Mouse (Mus musculus) hindbrain, embryonic 15.5 days (tissue): Measurements from ENCODE around the gene Klf5. TPM values are rescaled to one million over a fixed set of nuclear protein-coding genes. Genes with fewer than 3 reads are reported as not detected.

Experiments used
- ATAC-seq: fragments of 200-750 bp; cut with Nextera tagmentation; 2 replicates; pipeline ENCODE4 v1.8.0; 2017; ENCODE audit warnings: low read depth, moderate number of reproducible peaks, moderate TSS enrichment; ENCODE audit not compliant: low FRiP score
- H3K27ac ChIP-seq: fragments of 300-500 bp; sonication (generic); replicated peaks from 2 replicates; pipeline ENCODE4 v1.5.1; 2015; ENCODE audit warnings: mild to moderate bottlenecking, inconsistent platforms
- H3K27me3 ChIP-seq: fragments of 300-500 bp; sonication (generic); 2 replicates; pipeline ENCODE4 v1.6.1; 2015; ENCODE audit warnings: control low read depth, inconsistent platforms
- H3K36me3 ChIP-seq: fragments of 300-500 bp; sonication (generic); 2 replicates; pipeline ENCODE4 v1.6.1; 2015; ENCODE audit warnings: control low read depth, inconsistent platforms
- H3K4me1 ChIP-seq: fragments of 300-500 bp; sonication (generic); replicated peaks from 2 replicates; pipeline ENCODE4 v1.6.1; 2015; ENCODE audit warnings: control low read depth, inconsistent platforms
- H3K4me2 ChIP-seq: fragments of 300-500 bp; sonication (generic); 2 replicates; pipeline ENCODE4 v1.6.1; 2015; ENCODE audit warnings: moderate library complexity, mild to moderate bottlenecking, inconsistent platforms
- H3K4me3 ChIP-seq: fragments of 300-500 bp; sonication (generic); 2 replicates; pipeline ENCODE4 v1.5.1; 2015; ENCODE audit warnings: mild to moderate bottlenecking, inconsistent platforms
- H3K9ac ChIP-seq: fragments of 300-500 bp; sonication (generic); 2 replicates; pipeline ENCODE4 v1.6.1; 2015; ENCODE audit warnings: inconsistent platforms
- H3K9me3 ChIP-seq: fragments of 300-500 bp; sonication (generic); 2 replicates; pipeline ENCODE4 v1.6.1; 2016; ENCODE audit warnings: control low read depth, inconsistent platforms
- WGBS: fragments of 180-500 bp; shearing (Covaris S2); methylation state at CpG from one replicate; pipeline ENCODE4 v1.1.7; 2015; 5-methylcytosine and 5-hydroxymethylcytosine counted together
- polyA plus RNA-seq: library from polyadenylated mRNA; unstranded; fragments of >200 nt; fragmentation: Nextera tagmentation; extraction: Ambion mirVana; gene quantifications from 2 replicates; pipeline ENCODE4 v1.2.1, GENCODE M21; 2015

Klf5 gene
- polyA plus RNA-seq, 1 experiment from 2014 or later = 3.8 TPM

- 96% methylated on average over 5 of the region's 5 CpGs for WGBS
- Histone ChIP-seq H3K4me2 (no peak overlapping the region), H3K27me3 (peaks cover 7% of the 10 kb centered on the region; the same call in 1 of the 2 replicates), H3K9me3 (no peaks in the 10 kb centered on the region), H3K9ac (no peak overlapping the region), H3K4me1 (no peaks in the 10 kb centered on the region), H3K36me3 (no peaks in the 10 kb centered on the region), H3K27ac (no peak overlapping the region), H3K4me3 (no peak overlapping the region)
- ATAC-seq = no peak
These were observed 6.3 kb upstream of the Klf5 start for GRCm38 (mm10) chr14:99292176-99292575.

GRCm38 (mm10) chr14:99294424-99294823, 4.1 kb upstream of the Klf5 start:
- Histone ChIP-seq H3K27ac (no peak overlapping the region), H3K9ac (no peak overlapping the region), H3K4me2 (no peak overlapping the region), H3K36me3 (no peaks in the 10 kb centered on the region), H3K9me3 (no peaks in the 10 kb centered on the region), H3K4me1 (peaks cover 8% of the 10 kb centered on the region), H3K27me3 (peaks cover 12% of the 10 kb centered on the region), H3K4me3 (no peak overlapping the region)
- ATAC-seq = no peak
- WGBS = 94% methylated on average over 8 of the region's 8 CpGs

- peaks cover 12% of the 10 kb centered on the region for H3K4me1 ChIP-seq
- no peaks in the 10 kb centered on the region for H3K36me3 ChIP-seq
- peaks cover 15% of the 10 kb centered on the region for H3K27me3 ChIP-seq
- H3K27ac ChIP-seq = no peak overlapping the region
- no peak overlapping the region for H3K4me2 ChIP-seq
- H3K9ac ChIP-seq = no peak overlapping the region
- 51% methylated on average over 15 of the region's 15 CpGs for WGBS
- no peak for ATAC-seq
- H3K4me3 ChIP-seq = no peak overlapping the region
- H3K9me3 ChIP-seq = no peaks in the 10 kb centered on the region
These were observed 2.7 kb upstream of the Klf5 start for GRCm38 (mm10) chr14:99295606-99296341.

- H3K9me3 ChIP-seq = no peaks in the 10 kb centered on the region
- peak overlapping the region; percentile 73 for H3K9ac ChIP-seq
- WGBS = 2% methylated on average over 33 of the region's 60 CpGs
- peak overlapping the region; percentile 88 for H3K4me3 ChIP-seq
- peak overlapping the region; percentile 99 for H3K4me2 ChIP-seq
- no peaks in the 10 kb centered on the region for H3K36me3 ChIP-seq
- peaks cover 20% of the 10 kb centered on the region for H3K27me3 ChIP-seq
- ATAC-seq = peak; percentile 82
- peak overlapping the region; percentile 61 for H3K27ac ChIP-seq
- peaks cover 12% of the 10 kb centered on the region for H3K4me1 ChIP-seq
These were observed 561 bp downstream of the Klf5 start for GRCm38 (mm10) chr14:99299022-99299481.

GRCm38 (mm10) chr14:99299701-99300191, 1.3 kb downstream of the Klf5 start:
- peaks cover 20% of the 10 kb centered on the region for H3K27me3 ChIP-seq
- H3K4me1 ChIP-seq = peaks cover 12% of the 10 kb centered on the region
- no peaks in the 10 kb centered on the region for H3K36me3 ChIP-seq
- no peak for ATAC-seq
- no peaks in the 10 kb centered on the region for H3K9me3 ChIP-seq
- no peak overlapping the region; the same call in none of the 2 replicates for H3K9ac ChIP-seq
- H3K4me2 ChIP-seq = peak overlapping the region; percentile 99
- WGBS = 5% methylated on average over 21 of the region's 21 CpGs
- peak overlapping the region; percentile 88 for H3K4me3 ChIP-seq
- H3K27ac ChIP-seq = no peak overlapping the region

- peaks cover 18% of the 10 kb centered on the region for H3K27me3 ChIP-seq
- WGBS = 71% methylated on average over 11 of the region's 11 CpGs
- no peaks in the 10 kb centered on the region for H3K36me3 ChIP-seq
- ATAC-seq = no peak
- H3K4me3 ChIP-seq = no peak overlapping the region
- no peak overlapping the region for H3K4me2 ChIP-seq
- no peak overlapping the region for H3K9ac ChIP-seq
- H3K4me1 ChIP-seq = peaks cover 12% of the 10 kb centered on the region
- H3K9me3 ChIP-seq = no peaks in the 10 kb centered on the region
- no peak overlapping the region for H3K27ac ChIP-seq
These were observed 3.0 kb downstream of the Klf5 start for GRCm38 (mm10) chr14:99301472-99301871.

- 48% methylated on average over 3 of the region's 3 CpGs for WGBS
- Histone ChIP-seq H3K9me3 (no peaks in the 10 kb centered on the region), H3K4me2 (no peak overlapping the region), H3K9ac (no peak overlapping the region), H3K27me3 (peaks cover 9% of the 10 kb centered on the region; the same call in 1 of the 2 replicates), H3K36me3 (no peaks in the 10 kb centered on the region), H3K27ac (no peak overlapping the region), H3K4me1 (peaks cover 4% of the 10 kb centered on the region), H3K4me3 (no peak overlapping the region)
- no peak for ATAC-seq
These were observed 5.9 kb downstream of the Klf5 start for GRCm38 (mm10) chr14:99304387-99304786.

GRCm38 (mm10) chr14:99304997-99305792, 6.7 kb downstream of the Klf5 start:
- H3K4me3 ChIP-seq = no peak overlapping the region
- no peaks in the 10 kb centered on the region for H3K9me3 ChIP-seq
- H3K4me1 ChIP-seq = no peaks in the 10 kb centered on the region
- no peak overlapping the region for H3K4me2 ChIP-seq
- WGBS = 91% methylated on average over 12 of the region's 12 CpGs
- no peak overlapping the region for H3K9ac ChIP-seq
- ATAC-seq = no peak
- no peaks in the 10 kb centered on the region for H3K36me3 ChIP-seq
- peaks cover 9% of the 10 kb centered on the region; the same call in 1 of the 2 replicates for H3K27me3 ChIP-seq
- no peak overlapping the region for H3K27ac ChIP-seq

GRCm38 (mm10) chr14:99306410-99306809, 7.9 kb downstream of the Klf5 start:
- no peaks in the 10 kb centered on the region for H3K4me1 ChIP-seq
- ATAC-seq = no peak
- no peak overlapping the region for H3K27ac ChIP-seq
- no peaks in the 10 kb centered on the region for H3K36me3 ChIP-seq
- H3K4me2 ChIP-seq = no peak overlapping the region
- WGBS = 92% methylated on average over 7 of the region's 7 CpGs
- 0 out of 2 replicates have a peak, but pooled peaks cover under 1% of the 10 kb centered on the region for H3K27me3 ChIP-seq
- H3K9me3 ChIP-seq = no peaks in the 10 kb centered on the region
- H3K9ac ChIP-seq = no peak overlapping the region
- H3K4me3 ChIP-seq = no peak overlapping the region

- Histone ChIP-seq H3K9ac (no peak overlapping the region), H3K4me3 (no peak overlapping the region), H3K36me3 (no peaks in the 10 kb centered on the region), H3K4me1 (no peaks in the 10 kb centered on the region), H3K9me3 (no peaks in the 10 kb centered on the region), H3K27me3 (no peaks in the 10 kb centered on the region), H3K27ac (no peak overlapping the region), H3K4me2 (no peak overlapping the region)
- ATAC-seq = no peak
- WGBS = 91% methylated on average over 9 of the region's 9 CpGs
These were observed 11.1 kb downstream of the Klf5 start for GRCm38 (mm10) chr14:99309606-99310005.

GRCm38 (mm10) chr14:99310358-99310757, 11.9 kb downstream of the Klf5 start:
- Histone ChIP-seq H3K4me1 (no peaks in the 10 kb centered on the region), H3K27me3 (no peaks in the 10 kb centered on the region), H3K27ac (no peak overlapping the region), H3K9me3 (no peaks in the 10 kb centered on the region), H3K4me2 (no peak overlapping the region), H3K4me3 (no peak overlapping the region), H3K9ac (no peak overlapping the region), H3K36me3 (no peaks in the 10 kb centered on the region)
- no peak for ATAC-seq
- 80% methylated on average over 7 of the region's 7 CpGs for WGBS

GRCm38 (mm10) chr14:99313062-99313461, 14.6 kb downstream of the Klf5 start:
- 90% methylated on average over 24 of the region's 24 CpGs for WGBS

More at GRCm38 (mm10) chr14:99313062-99313461, 14.6 kb downstream of the Klf5 start:
- ATAC-seq = no peak
- H3K4me2 ChIP-seq = no peak overlapping the region
- no peak overlapping the region for H3K9ac ChIP-seq
- H3K9me3 ChIP-seq = no peaks in the 10 kb centered on the region
- no peaks in the 10 kb centered on the region for H3K27me3 ChIP-seq
- no peak overlapping the region for H3K4me3 ChIP-seq
- no peaks in the 10 kb centered on the region for H3K4me1 ChIP-seq
- no peaks in the 10 kb centered on the region for H3K36me3 ChIP-seq
- H3K27ac ChIP-seq = no peak overlapping the region
